Mouse (Mus musculus): ENCODE data around the gene Gpn2. TPM values are rescaled to one million over a fixed set of nuclear protein-coding genes. Genes with fewer than 3 reads are reported as not detected.

Gpn2 gene
- total and polyA plus RNA-seq, 3 experiments, result 2.3 to 46.7 (median 10.2) TPM

DNA sequence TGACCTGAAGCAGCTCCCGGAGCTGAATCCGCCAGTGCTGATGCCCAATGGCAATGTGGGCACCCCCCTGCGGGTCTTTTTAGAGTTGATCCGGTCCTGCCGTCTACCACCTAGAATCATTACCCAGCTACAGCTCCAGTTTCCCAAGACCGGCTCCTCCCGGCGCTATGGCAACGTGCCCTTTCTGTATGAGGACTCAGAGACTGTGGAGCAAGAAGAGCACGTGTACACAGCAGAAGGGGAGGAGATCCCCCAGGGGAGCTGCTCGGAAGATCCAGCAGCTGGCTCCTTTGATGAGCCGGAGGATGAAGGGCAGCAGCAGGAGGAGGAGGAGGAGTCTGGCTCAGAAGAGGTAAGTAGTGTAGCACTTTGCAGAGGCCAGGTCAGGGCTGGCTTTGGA, 6.2 kb upstream of the Gpn2 start:
- TF ChIP-seq POLR2AphosphoS5 (IDR thresholded peaks at IDR 0.05; ENCODE audit: insufficient replicate concordance, low read depth, low read length) (no peak), GATA1 (IDR thresholded peaks at IDR 0.05; ENCODE audit: borderline replicate concordance, low read length) (no peak), CTCF (IDR thresholded peaks at IDR 0.05; ENCODE audit: low read depth, low read length) (no peak), TAL1 (conservative IDR thresholded peaks at IDR 0.05; ENCODE audit: low read depth, low read length) (no peak), GATA2 (IDR thresholded peaks at IDR 0.05; ENCODE audit: borderline replicate concordance, low read depth, low read length) (no peak)
- Histone ChIP-seq H3K27me3 (ENCODE audit: insufficient read depth, low read length) (no peaks in the 10 kb centered on the region), H3K9me3 (replicated peaks) (no peaks in the 10 kb centered on the region), H3K4me1 (ENCODE audit: insufficient read depth, low read depth, low read length) (peaks cover 30% of the 10 kb centered on the region), H3K4me3 (ENCODE audit: low read depth, low read length) (no peak overlapping the region), H3K36me3 (replicated peaks) (peaks cover 60% of the 10 kb centered on the region)
- no peak for ATAC-seq (ENCODE audit: extremely low read depth, insufficient number of reproducible peaks, low FRiP score, poor library complexity, severe bottlenecking)
- no peak for DNase-seq (ENCODE audit: low spot score)

DNA sequence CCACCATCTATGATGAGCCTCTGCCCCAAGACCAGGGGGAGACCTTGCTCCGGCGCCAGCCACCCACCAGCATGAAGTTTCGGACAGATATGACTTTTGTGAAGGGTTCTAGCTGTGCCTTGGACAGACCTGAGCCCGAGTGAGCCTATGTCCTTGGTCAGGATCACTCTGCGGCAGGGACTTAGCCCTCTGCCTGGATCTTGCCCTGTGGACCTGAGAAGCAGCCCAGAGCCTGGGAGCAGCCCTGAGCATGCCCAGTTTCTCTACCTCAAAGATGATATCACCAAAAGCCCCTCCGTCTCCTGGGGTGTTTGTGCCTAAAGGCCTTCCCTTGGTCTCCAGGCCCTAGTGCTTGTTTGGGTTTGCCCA, 488 bp upstream of the Gpn2 start:
- H3K4me3 ChIP-seq (ENCODE audit: low read depth, low read length), result peak overlapping the region; percentile 99
- ATAC-seq (ENCODE audit: extremely low read depth, insufficient number of reproducible peaks, low FRiP score, poor library complexity, severe bottlenecking), result no peak
- peaks cover 84% of the 10 kb centered on the region for H3K36me3 ChIP-seq (replicated peaks)

DNA sequence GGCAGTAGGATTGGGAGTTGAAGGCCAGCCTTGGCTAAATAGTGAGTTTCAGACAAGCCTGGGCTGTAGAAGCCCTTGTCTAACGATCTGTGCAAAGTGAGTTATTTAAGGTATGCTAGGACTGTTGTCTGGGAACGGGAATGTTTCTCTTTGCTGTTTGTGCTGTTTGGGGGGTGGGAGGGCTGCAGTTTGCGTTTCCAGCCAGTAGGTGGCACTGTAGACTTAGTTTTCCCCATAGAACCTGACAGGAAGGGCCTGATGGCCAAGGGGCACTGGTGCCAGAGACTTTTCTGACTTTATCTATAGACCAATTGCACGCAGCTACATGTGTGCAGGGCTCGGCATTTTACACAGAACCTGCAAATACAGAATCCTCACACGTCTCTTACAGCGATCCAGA, 8.4 kb downstream of the Gpn2 start:
- Histone ChIP-seq H3K27me3 (ENCODE audit: insufficient read depth, low read length) (no peaks in the 10 kb centered on the region), H3K4me1 (ENCODE audit: insufficient read depth, low read depth, low read length) (peaks cover 3% of the 10 kb centered on the region; the same call in 1 of the 2 replicates), H3K4me3 (ENCODE audit: low read depth, low read length) (no peak overlapping the region), H3K36me3 (replicated peaks) (peaks cover 66% of the 10 kb centered on the region), H3K9me3 (replicated peaks) (no peaks in the 10 kb centered on the region)
- DNase-seq (ENCODE audit: low spot score) (peak; percentile 49), ATAC-seq (ENCODE audit: extremely low read depth, insufficient number of reproducible peaks, low FRiP score, poor library complexity, severe bottlenecking) (no peak)
- TF ChIP-seq CTCF (IDR thresholded peaks at IDR 0.05; ENCODE audit: low read depth, low read length) (peak; percentile 63), GATA1 (IDR thresholded peaks at IDR 0.05; ENCODE audit: borderline replicate concordance, low read length) (no peak)

More for the DNA sequence above, 488 bp upstream of the Gpn2 start:
- H3K27me3 ChIP-seq (ENCODE audit: insufficient read depth, low read length), result no peaks in the 10 kb centered on the region
- TF ChIP-seq POLR2AphosphoS5 (IDR thresholded peaks at IDR 0.05; ENCODE audit: insufficient replicate concordance, low read depth, low read length) (no peak), TAL1 (conservative IDR thresholded peaks at IDR 0.05; ENCODE audit: low read depth, low read length) (no peak), CTCF (IDR thresholded peaks at IDR 0.05; ENCODE audit: low read depth, low read length) (no peak), GATA1 (IDR thresholded peaks at IDR 0.05; ENCODE audit: borderline replicate concordance, low read length) (no peak), GATA2 (IDR thresholded peaks at IDR 0.05; ENCODE audit: borderline replicate concordance, low read depth, low read length) (no peak)
- H3K9me3 ChIP-seq (replicated peaks), result no peaks in the 10 kb centered on the region
- DNase-seq (ENCODE audit: low spot score), result no peak
- H3K4me1 ChIP-seq (ENCODE audit: insufficient read depth, low read depth, low read length), result peaks cover 42% of the 10 kb centered on the region

DNA sequence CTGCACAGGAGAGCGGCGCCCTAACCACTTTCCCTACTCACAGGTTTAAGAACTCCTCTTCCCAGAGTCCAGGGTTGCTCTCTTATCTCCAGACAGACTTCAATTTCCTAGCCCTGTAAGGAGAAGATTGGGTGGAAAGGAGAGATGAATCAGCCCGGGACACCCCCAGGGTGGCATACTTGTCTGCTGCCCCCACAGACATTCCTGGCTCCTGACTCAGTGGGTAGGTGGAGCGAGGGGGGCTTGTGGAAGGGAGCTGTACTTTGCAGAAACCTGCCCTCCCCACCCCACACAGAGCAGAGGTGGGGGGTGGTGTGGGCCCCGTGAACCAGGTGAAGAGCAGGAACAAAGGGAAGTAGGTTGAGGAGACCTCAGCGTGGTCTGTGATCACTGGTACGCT, 11.4 kb downstream of the Gpn2 start:
- no peak for DNase-seq (ENCODE audit: low spot score)
- TF ChIP-seq TAL1 (conservative IDR thresholded peaks at IDR 0.05; ENCODE audit: low read depth, low read length) (no peak), GATA2 (IDR thresholded peaks at IDR 0.05; ENCODE audit: borderline replicate concordance, low read depth, low read length) (no peak), GATA1 (IDR thresholded peaks at IDR 0.05; ENCODE audit: borderline replicate concordance, low read length) (no peak), POLR2AphosphoS5 (IDR thresholded peaks at IDR 0.05; ENCODE audit: insufficient replicate concordance, low read depth, low read length) (no peak), CTCF (IDR thresholded peaks at IDR 0.05; ENCODE audit: low read depth, low read length) (no peak)
- Histone ChIP-seq H3K4me3 (ENCODE audit: low read depth, low read length) (no peak overlapping the region), H3K36me3 (replicated peaks) (peaks cover 36% of the 10 kb centered on the region), H3K4me1 (ENCODE audit: insufficient read depth, low read depth, low read length) (peaks cover 22% of the 10 kb centered on the region), H3K9me3 (replicated peaks) (no peaks in the 10 kb centered on the region), H3K27me3 (ENCODE audit: insufficient read depth, low read length) (peaks cover 17% of the 10 kb centered on the region)
- ATAC-seq (ENCODE audit: extremely low read depth, insufficient number of reproducible peaks, low FRiP score, poor library complexity, severe bottlenecking), result no peak

DNA sequence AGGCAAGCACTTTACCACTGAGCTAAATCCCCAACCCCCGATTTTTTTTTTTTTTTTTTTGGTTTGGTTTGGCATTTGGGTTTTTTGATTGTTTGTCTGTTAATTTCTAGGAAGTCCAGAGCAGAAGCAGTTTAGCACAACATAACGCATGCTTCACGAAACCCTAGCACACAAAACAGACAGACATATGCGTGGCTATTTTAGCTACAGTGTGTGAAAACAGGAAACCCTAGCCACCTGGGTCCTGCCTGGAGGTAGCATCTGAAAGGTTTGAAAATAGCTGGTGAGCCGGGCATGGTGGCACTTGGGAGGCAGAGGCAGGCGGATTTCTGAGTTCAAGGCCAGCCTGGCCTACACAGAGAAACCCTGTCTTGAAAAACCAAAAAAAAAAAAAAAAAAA, 11.9 kb downstream of the Gpn2 start:
- ATAC-seq (ENCODE audit: extremely low read depth, insufficient number of reproducible peaks, low FRiP score, poor library complexity, severe bottlenecking), result no peak
- Histone ChIP-seq H3K36me3 (replicated peaks) (peaks cover 31% of the 10 kb centered on the region), H3K9me3 (replicated peaks) (no peaks in the 10 kb centered on the region), H3K4me1 (ENCODE audit: insufficient read depth, low read depth, low read length) (peaks cover 22% of the 10 kb centered on the region), H3K27me3 (ENCODE audit: insufficient read depth, low read length) (peaks cover 17% of the 10 kb centered on the region), H3K4me3 (ENCODE audit: low read depth, low read length) (no peak overlapping the region)
- no peak for DNase-seq (ENCODE audit: low spot score)
- TF ChIP-seq CTCF (IDR thresholded peaks at IDR 0.05; ENCODE audit: low read depth, low read length) (no peak), GATA2 (IDR thresholded peaks at IDR 0.05; ENCODE audit: borderline replicate concordance, low read depth, low read length) (no peak), POLR2AphosphoS5 (IDR thresholded peaks at IDR 0.05; ENCODE audit: insufficient replicate concordance, low read depth, low read length) (no peak), GATA1 (IDR thresholded peaks at IDR 0.05; ENCODE audit: borderline replicate concordance, low read length) (no peak), TAL1 (conservative IDR thresholded peaks at IDR 0.05; ENCODE audit: low read depth, low read length) (no peak)

DNA sequence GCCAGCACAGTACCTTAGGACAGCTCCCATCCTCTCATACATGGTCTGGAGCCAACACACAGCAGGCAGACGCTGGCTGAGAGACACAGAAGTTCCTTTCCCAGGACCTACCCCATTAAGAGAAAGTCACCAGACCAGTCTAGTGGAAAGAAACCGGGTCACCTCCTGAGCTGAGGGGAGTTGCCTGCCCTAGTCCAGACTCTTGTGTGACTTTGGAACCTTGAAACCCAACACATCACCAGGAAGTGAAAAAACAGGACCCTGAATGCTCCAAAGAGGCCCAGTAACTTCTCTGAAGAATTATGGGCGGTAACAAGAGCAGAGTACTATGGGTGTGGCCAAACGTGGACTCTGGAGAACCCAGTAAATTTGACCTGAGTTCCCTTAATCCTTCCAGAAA, 14.5 kb downstream of the Gpn2 start:
- Histone ChIP-seq H3K27me3 (ENCODE audit: insufficient read depth, low read length) (peaks cover 21% of the 10 kb centered on the region), H3K4me1 (ENCODE audit: insufficient read depth, low read depth, low read length) (peaks cover 19% of the 10 kb centered on the region), H3K4me3 (ENCODE audit: low read depth, low read length) (no peak overlapping the region), H3K36me3 (replicated peaks) (peaks cover 9% of the 10 kb centered on the region), H3K9me3 (replicated peaks) (no peaks in the 10 kb centered on the region)
- DNase-seq (ENCODE audit: low spot score) (no peak), ATAC-seq (ENCODE audit: extremely low read depth, insufficient number of reproducible peaks, low FRiP score, poor library complexity, severe bottlenecking) (no peak)
- TF ChIP-seq GATA2 (IDR thresholded peaks at IDR 0.05; ENCODE audit: borderline replicate concordance, low read depth, low read length), result no peak
- TF ChIP-seq GATA1 (IDR thresholded peaks at IDR 0.05; ENCODE audit: borderline replicate concordance, low read length), result no peak
- no peak for TF ChIP-seq POLR2AphosphoS5 (IDR thresholded peaks at IDR 0.05; ENCODE audit: insufficient replicate concordance, low read depth, low read length)
- TF ChIP-seq TAL1 (conservative IDR thresholded peaks at IDR 0.05; ENCODE audit: low read depth, low read length), result no peak
- TF ChIP-seq CTCF (IDR thresholded peaks at IDR 0.05; ENCODE audit: low read depth, low read length), result no peak

DNA sequence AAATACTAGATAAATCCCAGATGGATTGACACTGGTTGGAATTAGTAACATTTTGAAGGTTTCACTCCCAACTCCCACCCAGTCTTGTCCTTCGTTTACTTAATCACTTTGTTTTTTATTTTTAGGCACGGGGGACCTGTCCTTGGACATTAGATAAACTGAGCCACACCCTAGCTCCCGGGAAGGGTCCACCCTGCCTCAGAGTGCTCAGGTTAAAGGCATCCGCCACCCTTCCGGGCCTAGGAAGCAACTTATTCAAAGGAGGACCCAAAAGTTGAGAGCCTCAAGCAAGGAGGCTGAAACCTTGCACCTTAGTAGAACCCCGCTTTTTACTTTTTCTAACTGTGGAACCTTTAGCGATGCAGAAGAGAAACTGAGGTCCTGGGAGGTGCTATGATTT, 15.0 kb downstream of the Gpn2 start:
- peak overlapping the region; percentile 67 for H3K4me3 ChIP-seq (ENCODE audit: low read depth, low read length)
- peaks cover 19% of the 10 kb centered on the region for H3K4me1 ChIP-seq (ENCODE audit: insufficient read depth, low read depth, low read length)
- peaks cover 9% of the 10 kb centered on the region for H3K36me3 ChIP-seq (replicated peaks)
- no peak for ATAC-seq (ENCODE audit: extremely low read depth, insufficient number of reproducible peaks, low FRiP score, poor library complexity, severe bottlenecking)
- TF ChIP-seq CTCF (IDR thresholded peaks at IDR 0.05; ENCODE audit: low read depth, low read length), result no peak
- TF ChIP-seq POLR2AphosphoS5 (IDR thresholded peaks at IDR 0.05; ENCODE audit: insufficient replicate concordance, low read depth, low read length), result no peak
- TF ChIP-seq TAL1 (conservative IDR thresholded peaks at IDR 0.05; ENCODE audit: low read depth, low read length), result no peak
- no peak for TF ChIP-seq GATA2 (IDR thresholded peaks at IDR 0.05; ENCODE audit: borderline replicate concordance, low read depth, low read length)
- TF ChIP-seq GATA1 (IDR thresholded peaks at IDR 0.05; ENCODE audit: borderline replicate concordance, low read length), result no peak
- peaks cover 21% of the 10 kb centered on the region for H3K27me3 ChIP-seq (ENCODE audit: insufficient read depth, low read length)
- no peak for DNase-seq (ENCODE audit: low spot score)
- H3K9me3 ChIP-seq (replicated peaks), result no peaks in the 10 kb centered on the region

Measured in G1E (cell line).